Mouse (Mus musculus): Measurements from ENCODE around the gene Gucy1a1.

Gucy1a1 gene

DNA sequence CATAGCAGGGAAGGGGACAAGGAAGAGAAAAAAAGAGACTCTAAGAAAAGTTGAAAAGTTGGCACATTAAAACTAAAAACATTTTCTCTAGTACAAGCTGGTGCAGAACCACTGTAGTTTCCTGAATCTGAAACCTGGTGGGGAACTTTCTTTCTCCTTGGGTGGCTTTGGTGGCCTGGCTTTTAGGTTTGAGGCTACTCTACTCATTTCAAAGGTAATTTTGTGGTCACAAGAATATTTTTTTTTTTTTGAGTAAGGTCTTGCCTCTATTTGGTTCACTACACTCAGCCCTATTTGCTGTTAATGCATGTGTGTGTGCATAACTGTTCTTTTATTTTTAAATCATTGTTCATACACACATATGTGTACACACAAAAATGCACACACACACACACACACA, 389 bp upstream of the Gucy1a1 start:
- Histone ChIP-seq H3K4me3 (replicated peaks; ENCODE audit: low read length) (no peak overlapping the region), H3K4me1 (replicated peaks; ENCODE audit: low read depth, low read length) (peaks cover 12% of the 10 kb centered on the region; the same call in 1 of the 2 replicates), H3K9me3 (ENCODE audit: low read length) (no peaks in the 10 kb centered on the region), H3K27me3 (ENCODE audit: insufficient read depth, low read length) (peaks cover 20% of the 10 kb centered on the region), H3K36me3 (ENCODE audit: insufficient read depth, low read length) (no peaks in the 10 kb centered on the region)
- TF ChIP-seq CTCF (conservative IDR thresholded peaks at IDR 0.05; ENCODE audit: low read length): no peak
- TF ChIP-seq POU5F1 (IDR thresholded peaks at IDR 0.05; ENCODE audit: borderline replicate concordance, low read length): no peak
- TF ChIP-seq NANOG (IDR thresholded peaks at IDR 0.05; ENCODE audit: borderline replicate concordance, low read length): no peak

DNA sequence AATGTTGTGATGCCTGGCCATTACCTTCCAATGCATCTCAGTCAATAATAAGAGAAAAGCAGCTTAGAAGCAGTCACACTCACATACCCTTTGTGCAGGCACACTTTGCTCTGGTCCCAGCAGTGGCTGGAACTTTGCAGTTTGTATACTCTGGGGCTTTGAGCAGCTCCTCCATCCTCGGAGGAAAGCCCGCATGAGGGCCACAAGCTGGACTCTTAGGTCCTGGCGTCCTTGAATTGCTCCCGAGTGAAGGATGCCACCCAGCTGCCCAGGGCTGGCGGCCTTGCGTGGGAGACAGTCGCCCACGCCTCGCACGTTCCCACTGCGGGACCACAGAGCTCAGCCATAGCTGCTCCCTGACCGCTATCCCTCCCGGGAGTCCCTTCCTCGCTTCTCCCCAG, 864 bp downstream of the Gucy1a1 start:
- peaks cover 20% of the 10 kb centered on the region for H3K27me3 ChIP-seq (ENCODE audit: insufficient read depth, low read length)
- TF ChIP-seq CTCF (conservative IDR thresholded peaks at IDR 0.05; ENCODE audit: low read length): no peak
- TF ChIP-seq NANOG (IDR thresholded peaks at IDR 0.05; ENCODE audit: borderline replicate concordance, low read length): no peak
- TF ChIP-seq POU5F1 (IDR thresholded peaks at IDR 0.05; ENCODE audit: borderline replicate concordance, low read length): no peak
- no peaks in the 10 kb centered on the region for H3K9me3 ChIP-seq (ENCODE audit: low read length)
- peaks cover 12% of the 10 kb centered on the region; the same call in 1 of the 2 replicates for H3K4me1 ChIP-seq (replicated peaks; ENCODE audit: low read depth, low read length)
- H3K4me3 ChIP-seq (replicated peaks; ENCODE audit: low read length): peak overlapping the region; percentile 71
- no peaks in the 10 kb centered on the region for H3K36me3 ChIP-seq (ENCODE audit: insufficient read depth, low read length)

GRCm38 (mm10) chr3:82140781-82141180, 4.8 kb downstream of the Gucy1a1 start:
- H3K36me3 ChIP-seq (ENCODE audit: insufficient read depth, low read length): no peaks in the 10 kb centered on the region
- H3K4me3 ChIP-seq (replicated peaks; ENCODE audit: low read length): no peak overlapping the region
- no peaks in the 10 kb centered on the region for H3K9me3 ChIP-seq (ENCODE audit: low read length)
- no peak for TF ChIP-seq POU5F1 (IDR thresholded peaks at IDR 0.05; ENCODE audit: borderline replicate concordance, low read length)
- H3K27me3 ChIP-seq (ENCODE audit: insufficient read depth, low read length): peaks cover 17% of the 10 kb centered on the region
- H3K4me1 ChIP-seq (replicated peaks; ENCODE audit: low read depth, low read length): peaks cover 12% of the 10 kb centered on the region; the same call in 1 of the 2 replicates

- Histone ChIP-seq H3K27me3 (ENCODE audit: insufficient read depth, low read length) (no peaks in the 10 kb centered on the region), H3K36me3 (ENCODE audit: insufficient read depth, low read length) (no peaks in the 10 kb centered on the region), H3K4me3 (replicated peaks; ENCODE audit: low read length) (no peak overlapping the region), H3K9me3 (ENCODE audit: low read length) (no peaks in the 10 kb centered on the region), H3K4me1 (replicated peaks; ENCODE audit: low read depth, low read length) (no peaks in the 10 kb centered on the region)
- TF ChIP-seq CTCF (conservative IDR thresholded peaks at IDR 0.05; ENCODE audit: low read length) (no peak), NANOG (IDR thresholded peaks at IDR 0.05; ENCODE audit: borderline replicate concordance, low read length) (no peak), POU5F1 (IDR thresholded peaks at IDR 0.05; ENCODE audit: borderline replicate concordance, low read length) (no peak)
Measured at GRCm38 (mm10) chr3:82138002-82138667, 7.5 kb downstream of the Gucy1a1 start.

GRCm38 (mm10) chr3:82135483-82135882, 10.1 kb downstream of the Gucy1a1 start:
- Histone ChIP-seq H3K9me3 (ENCODE audit: low read length) (no peaks in the 10 kb centered on the region), H3K27me3 (ENCODE audit: insufficient read depth, low read length) (no peaks in the 10 kb centered on the region), H3K4me1 (replicated peaks; ENCODE audit: low read depth, low read length) (no peaks in the 10 kb centered on the region), H3K4me3 (replicated peaks; ENCODE audit: low read length) (no peak overlapping the region), H3K36me3 (ENCODE audit: insufficient read depth, low read length) (no peaks in the 10 kb centered on the region)
- TF ChIP-seq NANOG (IDR thresholded peaks at IDR 0.05; ENCODE audit: borderline replicate concordance, low read length) (no peak), POU5F1 (IDR thresholded peaks at IDR 0.05; ENCODE audit: borderline replicate concordance, low read length) (no peak), CTCF (conservative IDR thresholded peaks at IDR 0.05; ENCODE audit: low read length) (no peak)

GRCm38 (mm10) chr3:82129258-82129657, 16.3 kb downstream of the Gucy1a1 start:
- Histone ChIP-seq H3K36me3 (ENCODE audit: insufficient read depth, low read length) (no peaks in the 10 kb centered on the region), H3K4me1 (replicated peaks; ENCODE audit: low read depth, low read length) (no peaks in the 10 kb centered on the region), H3K27me3 (ENCODE audit: insufficient read depth, low read length) (no peaks in the 10 kb centered on the region), H3K9me3 (ENCODE audit: low read length) (no peaks in the 10 kb centered on the region), H3K4me3 (replicated peaks; ENCODE audit: low read length) (no peak overlapping the region)
- no peak for TF ChIP-seq CTCF (conservative IDR thresholded peaks at IDR 0.05; ENCODE audit: low read length)
- no peak for TF ChIP-seq POU5F1 (IDR thresholded peaks at IDR 0.05; ENCODE audit: borderline replicate concordance, low read length)
- no peak for TF ChIP-seq NANOG (IDR thresholded peaks at IDR 0.05; ENCODE audit: borderline replicate concordance, low read length)

- Histone ChIP-seq H3K36me3 (ENCODE audit: insufficient read depth, low read length) (no peaks in the 10 kb centered on the region), H3K9me3 (ENCODE audit: low read length) (no peaks in the 10 kb centered on the region), H3K4me1 (replicated peaks; ENCODE audit: low read depth, low read length) (no peaks in the 10 kb centered on the region), H3K27me3 (ENCODE audit: insufficient read depth, low read length) (no peaks in the 10 kb centered on the region), H3K4me3 (replicated peaks; ENCODE audit: low read length) (no peak overlapping the region)
- no peak for TF ChIP-seq CTCF (conservative IDR thresholded peaks at IDR 0.05; ENCODE audit: low read length)
- TF ChIP-seq NANOG (IDR thresholded peaks at IDR 0.05; ENCODE audit: borderline replicate concordance, low read length): no peak
- no peak for TF ChIP-seq POU5F1 (IDR thresholded peaks at IDR 0.05; ENCODE audit: borderline replicate concordance, low read length)
Measured at GRCm38 (mm10) chr3:82124567-82124966, 21.0 kb downstream of the Gucy1a1 start.

GRCm38 (mm10) chr3:82118916-82119315, 26.7 kb downstream of the Gucy1a1 start:
- Histone ChIP-seq H3K36me3 (ENCODE audit: insufficient read depth, low read length) (no peaks in the 10 kb centered on the region), H3K4me1 (replicated peaks; ENCODE audit: low read depth, low read length) (no peaks in the 10 kb centered on the region), H3K27me3 (ENCODE audit: insufficient read depth, low read length) (no peaks in the 10 kb centered on the region), H3K9me3 (ENCODE audit: low read length) (no peaks in the 10 kb centered on the region), H3K4me3 (replicated peaks; ENCODE audit: low read length) (no peak overlapping the region)
- TF ChIP-seq NANOG (IDR thresholded peaks at IDR 0.05; ENCODE audit: borderline replicate concordance, low read length) (no peak), CTCF (conservative IDR thresholded peaks at IDR 0.05; ENCODE audit: low read length) (no peak), POU5F1 (IDR thresholded peaks at IDR 0.05; ENCODE audit: borderline replicate concordance, low read length) (no peak)

- Histone ChIP-seq H3K4me3 (replicated peaks; ENCODE audit: low read length) (no peak overlapping the region), H3K36me3 (ENCODE audit: insufficient read depth, low read length) (no peaks in the 10 kb centered on the region), H3K27me3 (ENCODE audit: insufficient read depth, low read length) (no peaks in the 10 kb centered on the region), H3K9me3 (ENCODE audit: low read length) (no peaks in the 10 kb centered on the region), H3K4me1 (replicated peaks; ENCODE audit: low read depth, low read length) (no peaks in the 10 kb centered on the region)
- TF ChIP-seq CTCF (conservative IDR thresholded peaks at IDR 0.05; ENCODE audit: low read length) (no peak), NANOG (IDR thresholded peaks at IDR 0.05; ENCODE audit: borderline replicate concordance, low read length) (no peak), POU5F1 (IDR thresholded peaks at IDR 0.05; ENCODE audit: borderline replicate concordance, low read length) (no peak)
Measured at GRCm38 (mm10) chr3:82112439-82112838, 33.1 kb downstream of the Gucy1a1 start.

Data from E14TG2a.4 (cell line).